8 mouse cellular contexts compared by ENCODE assay signal in genomic region chr2:19919190-19919589, GRCm38 (mm10). TPM values are rescaled to one million over a fixed set of nuclear protein-coding genes. Genes with fewer than 3 reads are reported as not detected.
DNase-seq lines count a peak whose midpoint lies in the region; ATAC-seq lines count a peak whose summit lies in the region.
"Had no signal": no experiment of that assay in that cellular context is flagged by ENCODE, and none has a peak within 500 bp of the region (broad histone marks: within the 10 kb centered on the region; RNA-seq: fewer than 3 reads in every experiment).

No protein-coding gene starts in this region.

- no peak overlapping the region for H3K4me2 ChIP-seq in midbrain, embryonic 13.5 days (replicated peaks)
- H3K4me2 ChIP-seq: heart, embryonic 15.5 days had no signal

- DNase-seq in midbrain, embryonic 10.5 days (ENCODE audit: low spot score), result peak; percentile 70
- peak; percentile 28 for DNase-seq in adipocyte (ENCODE audit: low spot score)
- peak; percentile 74 for DNase-seq in embryo, embryonic 11 days
- DNase-seq in kidney, adult 8-10 months, result peak; percentile 8 to 34
- peak; percentile 81 for DNase-seq in thymus, postnatal 4 days

- H3K27ac ChIP-seq in midbrain, embryonic 10.5 days (replicated peaks), result no peak overlapping the region
- no peak overlapping the region for H3K27ac ChIP-seq in midbrain, embryonic 13.5 days
- H3K27ac ChIP-seq: heart, embryonic 15.5 days had no signal

- no peaks in the 10 kb centered on the region for H3K36me3 ChIP-seq in midbrain, embryonic 10.5 days
- H3K36me3 ChIP-seq in midbrain, embryonic 13.5 days, result no peaks in the 10 kb centered on the region
- H3K36me3 ChIP-seq: heart, embryonic 15.5 days had no signal

- H3K4me1 ChIP-seq in midbrain, embryonic 10.5 days, result no peaks in the 10 kb centered on the region
- no peaks in the 10 kb centered on the region for H3K4me1 ChIP-seq in midbrain, embryonic 13.5 days (replicated peaks)
- H3K4me1 ChIP-seq: heart, embryonic 15.5 days had no signal

- H3K4me3 ChIP-seq in midbrain, embryonic 10.5 days, result no peak overlapping the region
- H3K4me3 ChIP-seq in midbrain, embryonic 13.5 days (replicated peaks), result no peak overlapping the region
- H3K4me3 ChIP-seq: heart, embryonic 15.5 days had no signal

- no peak overlapping the region for H3K9ac ChIP-seq in midbrain, embryonic 13.5 days (replicated peaks)
- H3K9ac ChIP-seq: heart, embryonic 15.5 days had no signal

- H3K9me3 ChIP-seq in midbrain, embryonic 10.5 days (replicated peaks), result no peaks in the 10 kb centered on the region
- H3K9me3 ChIP-seq in midbrain, embryonic 13.5 days, result no peaks in the 10 kb centered on the region
- H3K9me3 ChIP-seq: heart, embryonic 15.5 days had no signal

- no peaks in the 10 kb centered on the region for H3K27me3 ChIP-seq in midbrain, embryonic 10.5 days (ENCODE audit: low read depth, poor library complexity, severe bottlenecking)
- no peaks in the 10 kb centered on the region for H3K27me3 ChIP-seq in midbrain, embryonic 13.5 days
- H3K27me3 ChIP-seq: heart, embryonic 15.5 days had no signal

- 30% methylated on average over 6 of the region's 6 CpGs for WGBS in midbrain, embryonic 10.5 days
- 30% methylated on average over 6 of the region's 6 CpGs for WGBS in midbrain, embryonic 13.5 days

- no peak for ATAC-seq in midbrain, embryonic 13.5 days
- peak; percentile 80 for ATAC-seq in megakaryocyte progenitor cell, adult 5-6 weeks (replicated peaks; ENCODE audit: poor library complexity)

RNA-seq across cellular contexts. Expression of gene Etl4, which starts 9.6 kb away (rescaled TPM):
- 12.6 and 16.1 TPM in 2 replicates for polyA plus RNA-seq in midbrain, embryonic 10.5 days (2016; fragmentation: Nextera tagmentation; extraction: Ambion mirVana)
- 3.4 and 3.8 TPM in 2 replicates for polyA plus RNA-seq in midbrain, embryonic 13.5 days (2015; fragmentation: Nextera tagmentation; extraction: Ambion mirVana)
- total RNA-seq in megakaryocyte progenitor cell, adult 5-6 weeks (2015), result 0.30 and 0.54 TPM in 2 replicates
- total RNA-seq in megakaryocyte progenitor cell, adult 5-6 weeks (2017), result 0.47 TPM in 1 of 2 replicates, not detected in the other

Comparison
In these comparisons a context has a peak if more than half of its experiments do, and no peak if none do; other contexts are left out.
1. DNase-seq: peak in every context shown above with its lines; median percentile 81 in thymus, postnatal 4 days; 74 in embryo, embryonic 11 days; 70 in midbrain, embryonic 10.5 days; 28 in adipocyte; 21 in kidney, adult 8-10 months.